Mouse (Mus musculus) neutrophil, adult 83 days (primary cell): Measurements from ENCODE around the gene Hist1h1e. TPM values are rescaled to one million over a fixed set of nuclear protein-coding genes. Genes with fewer than 3 reads are reported as not detected.

Experiments
- total RNA-seq, 2 experiments: library from RNA; stranded (reverse); gene quantifications; one replicate each; pipeline ENCODE4 v1.2.4; 2023

Gene Hist1h1e
- total RNA-seq = 100 to 1,000 TPM; 854 to 881 TPM

DNA sequence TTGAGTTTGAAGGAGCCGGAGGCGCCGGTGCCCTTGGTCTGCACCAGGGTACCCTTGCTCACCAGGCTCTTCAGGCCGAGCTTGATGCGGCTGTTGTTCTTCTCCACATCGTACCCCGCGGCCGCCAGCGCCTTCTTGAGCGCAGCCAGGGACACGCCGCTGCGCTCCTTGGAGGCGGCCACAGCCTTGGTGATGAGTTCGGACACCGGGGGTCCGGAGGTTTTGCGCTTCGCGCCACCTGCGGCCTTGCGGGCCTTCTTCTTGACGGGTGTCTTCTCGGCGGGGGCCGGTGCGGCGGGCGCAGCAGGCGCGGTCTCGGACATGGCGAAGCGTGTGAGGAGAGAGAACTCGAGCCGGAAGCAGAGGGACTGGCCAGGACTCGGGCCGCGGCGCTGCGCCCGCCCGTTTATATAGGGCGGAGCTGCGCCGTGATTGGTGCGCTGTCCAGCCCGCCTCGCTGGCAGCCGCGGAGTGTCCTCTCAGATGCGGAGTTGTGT, at the start of gene Hist1h1e:
TSS of gene Hist1h1e (minus strand) at position 384 of the 497 bp plus-strand sequence.

DNA sequence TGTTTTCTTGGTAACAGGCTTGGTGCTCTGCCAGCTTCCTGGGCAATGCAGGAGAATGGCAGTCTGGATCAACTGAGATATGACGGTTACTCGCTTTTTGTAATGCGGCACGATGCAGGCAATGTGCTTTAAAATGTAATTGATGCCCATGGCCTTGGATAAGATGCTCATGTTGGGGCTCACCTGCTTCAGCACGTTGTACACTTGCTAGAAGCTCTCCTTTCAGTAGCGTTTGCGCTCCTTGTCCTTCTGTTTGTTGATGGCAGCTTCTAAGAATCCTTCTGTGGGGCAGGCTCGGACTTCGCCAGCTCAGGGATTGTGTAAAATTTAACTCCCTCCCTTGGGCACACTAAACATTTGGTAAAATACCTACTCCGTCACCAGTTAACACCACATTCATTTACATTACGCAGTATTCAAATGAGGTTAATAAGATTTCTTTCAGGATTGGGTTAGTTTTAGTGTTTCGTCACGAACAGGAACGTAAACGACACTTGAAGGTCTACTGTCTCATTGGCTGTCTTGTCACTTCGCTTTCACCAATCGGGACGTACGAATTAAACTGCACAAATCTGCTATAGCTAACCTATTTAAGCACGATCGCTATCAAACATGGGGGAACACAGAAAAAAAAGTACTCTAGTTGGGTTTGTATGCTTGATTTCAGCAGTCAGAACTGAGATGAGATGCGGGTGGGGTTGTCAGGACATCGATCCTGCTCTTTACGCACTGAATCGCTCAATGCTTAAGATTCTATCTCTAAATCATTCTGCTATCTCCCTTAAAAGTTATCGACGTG, 1.4 kb downstream of the Hist1h1e start, which contains the start of gene Hist1h2be:
TSS of gene Hist1h2be (minus strand) at position 392 of the 799 bp plus-strand sequence.

DNA sequence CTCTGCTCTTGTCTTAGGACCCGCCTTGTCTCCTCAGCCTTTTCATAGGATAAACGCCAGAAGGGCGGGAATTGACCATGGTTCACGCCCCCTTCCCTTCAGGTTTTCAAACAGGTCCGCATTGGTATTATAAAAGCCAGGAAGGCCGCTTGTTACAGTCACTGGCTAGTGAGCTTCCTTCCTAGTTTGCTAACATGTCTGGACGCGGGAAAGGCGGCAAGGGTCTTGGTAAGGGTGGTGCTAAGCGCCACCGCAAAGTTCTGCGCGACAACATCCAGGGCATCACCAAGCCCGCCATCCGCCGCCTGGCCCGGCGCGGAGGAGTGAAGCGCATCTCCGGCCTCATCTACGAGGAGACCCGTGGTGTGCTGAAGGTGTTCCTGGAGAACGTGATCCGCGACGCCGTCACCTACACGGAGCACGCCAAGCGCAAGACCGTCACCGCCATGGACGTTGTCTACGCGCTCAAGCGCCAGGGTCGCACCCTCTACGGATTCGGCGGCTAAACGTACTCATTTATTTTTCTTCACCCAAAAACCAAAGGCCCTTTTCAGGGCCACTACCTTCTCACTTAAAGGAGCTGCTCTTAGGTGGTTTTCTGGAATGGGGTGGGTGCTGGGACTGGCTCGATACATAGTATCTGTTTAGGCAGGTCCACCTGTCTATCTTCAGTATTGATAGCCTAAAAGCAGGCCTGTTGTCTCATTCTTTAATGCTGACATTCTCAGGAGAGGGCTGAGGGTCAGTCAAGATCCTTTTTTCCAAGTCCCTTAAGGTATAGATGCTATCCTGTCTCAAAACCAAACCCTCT, 40.7 kb downstream of the Hist1h1e start, which contains the start of gene Hist1h4d:
TSS of gene Hist1h4d (plus strand) at position 191 of the 811 bp plus-strand sequence.

DNA sequence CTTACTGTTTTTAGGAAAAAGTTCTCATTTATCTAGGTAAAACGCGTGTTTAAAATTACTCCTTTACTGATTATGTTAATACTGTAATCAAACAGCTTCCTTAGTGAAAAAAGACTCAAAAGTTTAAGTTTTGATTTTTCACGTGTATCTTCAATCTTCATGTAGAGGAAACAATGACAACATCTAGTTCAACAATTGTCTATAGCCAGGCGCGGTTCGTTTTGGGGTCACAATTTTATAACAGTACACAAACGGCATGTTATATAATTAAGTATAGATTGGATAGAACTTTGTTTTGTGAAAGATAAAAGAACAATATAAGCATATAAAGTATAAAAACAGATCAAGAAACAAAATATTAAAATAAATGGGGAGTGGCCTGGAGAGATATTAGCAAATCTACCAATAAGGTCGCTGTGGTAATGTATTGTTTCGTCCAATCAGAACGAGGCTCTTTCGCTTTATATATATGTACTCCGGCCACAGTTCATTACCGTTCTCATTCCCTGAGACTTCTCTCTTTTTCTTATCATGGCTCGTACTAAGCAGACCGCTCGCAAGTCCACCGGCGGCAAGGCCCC, 47.0 kb downstream of the Hist1h1e start, which contains the start of gene Hist1h3d:
TSS of gene Hist1h3d (plus strand) at position 493 of the 581 bp plus-strand sequence.

DNA sequence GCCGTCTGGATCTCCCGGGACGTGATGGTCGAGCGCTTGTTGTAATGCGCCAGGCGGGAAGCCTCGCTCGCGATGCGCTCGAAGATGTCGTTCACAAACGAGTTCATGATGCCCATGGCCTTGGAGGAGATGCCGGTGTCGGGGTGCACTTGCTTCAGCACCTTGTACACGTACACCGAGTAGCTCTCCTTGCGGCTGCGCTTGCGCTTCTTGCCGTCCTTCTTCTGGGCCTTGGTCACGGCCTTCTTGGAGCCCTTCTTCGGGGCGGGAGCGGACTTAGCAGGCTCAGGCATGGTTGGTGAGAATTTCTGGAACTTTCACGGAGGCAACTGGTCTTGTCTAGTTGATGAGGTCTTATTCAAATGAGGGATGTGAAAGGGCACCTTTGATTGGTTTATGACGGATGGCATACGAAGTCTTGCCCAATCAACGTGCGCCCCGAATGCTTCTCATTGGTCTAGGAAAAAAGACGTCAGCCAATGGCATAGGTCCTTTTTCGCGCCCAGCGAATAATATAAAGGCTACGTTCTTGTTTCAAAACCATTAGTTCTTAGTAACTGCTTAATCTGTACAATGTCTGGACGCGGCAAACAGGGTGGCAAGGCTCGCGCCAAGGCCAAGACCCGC, 48.3 kb downstream of the Hist1h1e start, which contains the start of the genes Hist1h2bf and Hist1h2ad:
TSS of gene Hist1h2bf (minus strand) at position 299 of the 627 bp plus-strand sequence.
TSS of gene Hist1h2ad (plus strand) at position 484 of the 627 bp plus-strand sequence.

DNA sequence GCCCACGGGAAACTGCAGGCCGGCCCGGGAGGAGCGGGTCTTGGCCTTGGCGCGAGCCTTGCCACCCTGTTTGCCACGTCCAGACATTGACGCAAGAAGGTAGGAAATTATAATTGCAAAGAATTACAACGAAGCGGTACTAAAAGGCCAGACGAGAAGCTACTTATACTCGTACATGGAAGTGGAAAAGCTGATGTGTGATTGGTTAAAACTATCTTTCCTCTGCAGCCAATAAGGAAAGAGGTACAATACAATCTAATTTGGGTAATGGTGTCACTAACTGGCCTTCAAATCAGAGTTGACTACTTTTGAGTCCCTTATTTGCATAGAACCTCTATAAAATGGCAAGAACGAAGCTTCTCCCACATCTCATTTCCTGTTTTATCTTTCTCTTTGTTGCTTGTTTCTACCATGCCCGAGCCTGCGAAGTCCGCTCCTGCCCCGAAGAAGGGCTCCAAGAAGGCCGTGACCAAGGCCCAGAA, 51.3 kb downstream of the Hist1h1e start, which contains the start of the genes Hist1h2ae and Hist1h2bg:
TSS of gene Hist1h2ae (minus strand) at position 199 of the 482 bp plus-strand sequence.
TSS of gene Hist1h2bg (plus strand) at position 375 of the 482 bp plus-strand sequence.

Other genes with a start within 250 kb of the Hist1h1e start
- 10 to 100 TPM in 1 of 2 experiments, 1 to 10 TPM in 1; 8.6 to 10.3 TPM for gene Abt1, start 198.7 kb downstream of the Hist1h1e start, total RNA-seq
- under 1 TPM; 0.31 to 0.57 TPM for gene Btn1a1, start 156.7 kb downstream of the Hist1h1e start, total RNA-seq
- not detected for gene Btn2a2, start 133.7 kb downstream of the Hist1h1e start, total RNA-seq
- gene Hist1h4h, start 91.5 kb downstream of the Hist1h1e start, total RNA-seq = 1,000 to 10,000 TPM; 1,800 to 2,079 TPM
- 1,000 to 10,000 TPM; 1,103 to 1,322 TPM for gene Hist1h2af, start 88.7 kb downstream of the Hist1h1e start, total RNA-seq
- 100 to 1,000 TPM; 343 to 409 TPM for gene Hist1h3g, start 87.1 kb downstream of the Hist1h1e start, total RNA-seq
- 100 to 1,000 TPM; 156 to 165 TPM for gene Hist1h2bh, start 79.2 kb downstream of the Hist1h1e start, total RNA-seq
- gene Hist1h3f, start 78.5 kb downstream of the Hist1h1e start, total RNA-seq = 100 to 1,000 TPM; 484 to 531 TPM
- gene Hist1h4f, start 70.9 kb downstream of the Hist1h1e start, total RNA-seq = 1,000 to 10,000 TPM; 2,494 to 2,726 TPM
- gene Hist1h1d, start 69.3 kb downstream of the Hist1h1e start, total RNA-seq = 100 to 1,000 TPM; 117 to 132 TPM
- 100 to 1,000 TPM; 919 to 946 TPM for gene Hist1h3e, start 60.2 kb downstream of the Hist1h1e start, total RNA-seq
- 100 to 1,000 TPM; 213 to 226 TPM for gene Hist1h2ae, start 51.3 kb downstream of the Hist1h1e start, total RNA-seq
- gene Hist1h2bg, start 51.2 kb downstream of the Hist1h1e start, total RNA-seq = 1,000 to 10,000 TPM; 1,609 to 1,779 TPM
- gene Hist1h2bf, start 48.4 kb downstream of the Hist1h1e start, total RNA-seq = 1,000 to 10,000 TPM; 1,205 to 1,340 TPM
- gene Hist1h2ad, start 48.2 kb downstream of the Hist1h1e start, total RNA-seq = 100 to 1,000 TPM; 234 to 256 TPM
- 100 to 1,000 TPM; 207 to 247 TPM for gene Hist1h3d, start 46.8 kb downstream of the Hist1h1e start, total RNA-seq
- gene Hist1h4d, start 41.0 kb downstream of the Hist1h1e start, total RNA-seq = 100 to 1,000 TPM; 821 to 965 TPM
- 100 to 1,000 TPM; 117 to 129 TPM for gene Hist1h2be, start 1.4 kb downstream of the Hist1h1e start, total RNA-seq
- gene Hist1h2ac, start 61.4 kb upstream of the Hist1h1e start, total RNA-seq = 10 to 100 TPM; 59.5 to 67.1 TPM
- 100 to 1,000 TPM; 108 to 117 TPM for gene Hist1h2bc, start 61.6 kb upstream of the Hist1h1e start, total RNA-seq
- 1 to 10 TPM; 2.5 to 2.9 TPM for gene Hist1h1t, start 73.3 kb upstream of the Hist1h1e start, total RNA-seq
- gene Hist1h4c, start 75.9 kb upstream of the Hist1h1e start, total RNA-seq = 100 to 1,000 TPM; 435 to 497 TPM
- gene Hfe, start 88.3 kb upstream of the Hist1h1e start, total RNA-seq = 1 to 10 TPM; 7.5 to 7.9 TPM
- gene Hist1h1c, start 116.2 kb upstream of the Hist1h1e start, total RNA-seq = 1,000 to 10,000 TPM; 1,583 to 1,684 TPM
- 100 to 1,000 TPM; 649 to 655 TPM for gene Hist1h3c, start 123.0 kb upstream of the Hist1h1e start, total RNA-seq
- 1,000 to 10,000 TPM in 1 of 2 experiments, 100 to 1,000 TPM in 1; 938 to 1,011 TPM for gene Hist1h2bb, start 124.2 kb upstream of the Hist1h1e start, total RNA-seq
- gene Hist1h2ab, start 128.6 kb upstream of the Hist1h1e start, total RNA-seq = 1,000 to 10,000 TPM; 1,348 to 1,643 TPM
- 1,000 to 10,000 TPM; 1,578 to 1,719 TPM for gene Hist1h3b, start 129.7 kb upstream of the Hist1h1e start, total RNA-seq
- 100 to 1,000 TPM; 697 to 823 TPM for gene Hist1h4b, start 134.5 kb upstream of the Hist1h1e start, total RNA-seq
- gene Hist1h4a, start 138.7 kb upstream of the Hist1h1e start, total RNA-seq = 100 to 1,000 TPM; 542 to 645 TPM
- 100 to 1,000 TPM; 941 to 991 TPM for gene Hist1h3a, start 139.8 kb upstream of the Hist1h1e start, total RNA-seq
- 100 to 1,000 TPM; 476 to 542 TPM for gene Hist1h1a, start 141.1 kb upstream of the Hist1h1e start, total RNA-seq
- not detected for gene Trim38, start 147.4 kb upstream of the Hist1h1e start, total RNA-seq
- not detected for gene Slc17a2, start 184.4 kb upstream of the Hist1h1e start, total RNA-seq
- not detected for gene Slc17a3, start 216.9 kb upstream of the Hist1h1e start, total RNA-seq
- gene Slc17a1, start 245.2 kb upstream of the Hist1h1e start, total RNA-seq = not detected